Mouse (Mus musculus): ENCODE results near the gene Sorcs3. TPM values are rescaled to one million over a fixed set of nuclear protein-coding genes. Genes with fewer than 3 reads are reported as not detected.
A peak's percentile ranks its signal among the peaks of the same experiment; 100 is the strongest.

The Sorcs3 gene
- polyA plus RNA-seq, 1 experiment from 2014 or later = 1.4 TPM

DNA sequence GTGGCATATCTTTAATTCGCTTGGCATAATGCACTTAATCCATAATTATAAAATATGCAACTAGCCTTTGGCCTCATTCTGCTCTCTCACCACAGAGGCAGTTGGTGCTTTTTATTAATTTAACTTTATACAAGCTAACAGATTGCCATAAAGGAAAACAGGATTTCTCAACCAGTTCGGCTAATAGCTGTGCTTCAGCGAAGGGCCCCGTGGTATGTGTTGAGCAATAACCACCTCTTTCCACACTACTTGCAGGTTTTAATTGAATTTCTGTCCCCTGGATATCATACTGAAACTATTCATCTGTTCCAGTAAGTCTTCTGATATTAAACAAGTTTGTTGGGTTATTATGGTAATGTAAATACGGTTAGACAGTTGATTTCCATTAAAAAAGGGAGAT, 224.5 kb downstream of the Sorcs3 start:
- Histone ChIP-seq H3K9me3 (ENCODE audit: control insufficient read depth, low read length) (no peaks in the 10 kb centered on the region), H3K9ac (ENCODE audit: low read depth, low read length) (no peak overlapping the region), H3K36me3 (ENCODE audit: control insufficient read depth, insufficient read depth, low read length) (no peaks in the 10 kb centered on the region), H3K4me2 (ENCODE audit: low read depth, low read length) (no peak overlapping the region), H3K27me3 (replicated peaks; ENCODE audit: control insufficient read depth, insufficient read depth, low read length) (no peaks in the 10 kb centered on the region), H3K27ac (replicated peaks; ENCODE audit: low read depth, low read length) (no peak overlapping the region), H3K4me1 (ENCODE audit: control insufficient read depth, insufficient read depth, low read length) (no peaks in the 10 kb centered on the region), H3K4me3 (ENCODE audit: low read depth, low read length) (no peak overlapping the region)
- DNase-seq (ENCODE audit: low spot score) (no peak), ATAC-seq (ENCODE audit: low read depth) (no peak)
- WGBS = 79% methylated on average over 5 of the region's 5 CpGs

- no peak overlapping the region for H3K4me3 ChIP-seq (ENCODE audit: low read depth, low read length)
- no peak for ATAC-seq (ENCODE audit: low read depth)
- no peak overlapping the region for H3K4me2 ChIP-seq (ENCODE audit: low read depth, low read length)
- no peak for DNase-seq (ENCODE audit: low spot score)
- H3K27me3 ChIP-seq (replicated peaks; ENCODE audit: control insufficient read depth, insufficient read depth, low read length) = no peaks in the 10 kb centered on the region
- no peaks in the 10 kb centered on the region for H3K36me3 ChIP-seq (ENCODE audit: control insufficient read depth, insufficient read depth, low read length)
- whole genome bisulfite sequencing = 80% methylated on average over 1 of the region's 1 CpGs
- H3K9ac ChIP-seq (ENCODE audit: low read depth, low read length) = no peak overlapping the region
- no peak overlapping the region for H3K27ac ChIP-seq (replicated peaks; ENCODE audit: low read depth, low read length)
- H3K4me1 ChIP-seq (ENCODE audit: control insufficient read depth, insufficient read depth, low read length) = no peaks in the 10 kb centered on the region
- no peaks in the 10 kb centered on the region for H3K9me3 ChIP-seq (ENCODE audit: control insufficient read depth, low read length)
These were observed 232.6 kb downstream of the Sorcs3 start for GRCm38 (mm10) chr19:48438450-48438849.

DNA sequence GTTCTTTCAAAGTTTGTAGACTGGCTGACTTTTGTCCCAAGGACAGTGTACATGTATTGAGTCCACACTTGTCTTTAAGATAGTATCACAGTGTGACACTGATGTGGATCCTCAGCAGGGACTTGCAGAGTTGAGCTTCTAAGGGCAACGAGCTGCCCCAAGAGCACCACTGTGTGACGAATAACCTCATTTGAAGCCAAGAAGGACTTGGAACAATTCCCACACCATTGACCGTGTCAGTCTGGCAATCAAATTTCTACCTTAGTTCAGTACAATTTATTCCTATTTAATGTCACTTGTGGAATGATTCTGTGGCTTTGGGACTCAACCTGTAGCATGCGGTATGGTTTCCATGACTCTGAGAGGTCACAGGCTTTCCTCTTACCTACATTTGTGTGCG, 255.3 kb downstream of the Sorcs3 start:
- Histone ChIP-seq H3K36me3 (ENCODE audit: control insufficient read depth, insufficient read depth, low read length) (no peaks in the 10 kb centered on the region), H3K9ac (ENCODE audit: low read depth, low read length) (no peak overlapping the region), H3K9me3 (ENCODE audit: control insufficient read depth, low read length) (no peaks in the 10 kb centered on the region), H3K4me1 (ENCODE audit: control insufficient read depth, insufficient read depth, low read length) (no peaks in the 10 kb centered on the region), H3K4me3 (ENCODE audit: low read depth, low read length) (no peak overlapping the region), H3K4me2 (ENCODE audit: low read depth, low read length) (no peak overlapping the region), H3K27ac (replicated peaks; ENCODE audit: low read depth, low read length) (no peak overlapping the region), H3K27me3 (replicated peaks; ENCODE audit: control insufficient read depth, insufficient read depth, low read length) (no peaks in the 10 kb centered on the region)
- ATAC-seq (ENCODE audit: low read depth) (no peak), DNase-seq (ENCODE audit: low spot score) (no peak)
- 90% methylated on average over 5 of the region's 5 CpGs for WGBS

DNA sequence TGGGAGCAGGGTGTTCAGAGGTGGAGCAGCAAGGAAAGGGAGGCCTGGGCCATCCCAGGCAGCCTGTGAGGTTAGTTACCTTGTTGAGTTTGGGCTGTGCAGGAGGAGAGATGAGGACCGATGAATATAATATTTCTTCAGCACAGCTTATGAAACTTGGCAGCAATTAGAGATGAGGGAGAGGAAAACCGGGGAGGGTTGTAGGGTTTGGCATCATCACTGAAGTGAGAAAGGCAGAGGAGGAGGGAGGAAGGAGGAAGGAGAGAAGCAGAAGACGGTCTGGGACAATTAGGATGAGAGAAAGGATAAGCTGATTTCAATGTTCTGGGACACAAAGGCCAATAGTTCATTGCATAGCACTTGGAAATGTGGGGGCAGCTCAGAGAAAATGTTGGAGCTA, 256.6 kb downstream of the Sorcs3 start:
- Histone ChIP-seq H3K4me1 (ENCODE audit: control insufficient read depth, insufficient read depth, low read length) (no peaks in the 10 kb centered on the region), H3K4me3 (ENCODE audit: low read depth, low read length) (no peak overlapping the region), H3K4me2 (ENCODE audit: low read depth, low read length) (no peak overlapping the region), H3K36me3 (ENCODE audit: control insufficient read depth, insufficient read depth, low read length) (no peaks in the 10 kb centered on the region), H3K9me3 (ENCODE audit: control insufficient read depth, low read length) (no peaks in the 10 kb centered on the region), H3K27me3 (replicated peaks; ENCODE audit: control insufficient read depth, insufficient read depth, low read length) (no peaks in the 10 kb centered on the region), H3K27ac (replicated peaks; ENCODE audit: low read depth, low read length) (no peak overlapping the region), H3K9ac (ENCODE audit: low read depth, low read length) (no peak overlapping the region)
- DNase-seq (ENCODE audit: low spot score) (no peak), ATAC-seq (ENCODE audit: low read depth) (no peak)
- 82% methylated on average over 3 of the region's 3 CpGs for WGBS

- ATAC-seq (ENCODE audit: low read depth) (no peak), DNase-seq (ENCODE audit: low spot score) (peak; percentile 17)
- Histone ChIP-seq H3K9me3 (ENCODE audit: control insufficient read depth, low read length) (no peaks in the 10 kb centered on the region), H3K27ac (replicated peaks; ENCODE audit: low read depth, low read length) (no peak overlapping the region), H3K4me3 (ENCODE audit: low read depth, low read length) (no peak overlapping the region), H3K27me3 (replicated peaks; ENCODE audit: control insufficient read depth, insufficient read depth, low read length) (no peaks in the 10 kb centered on the region), H3K36me3 (ENCODE audit: control insufficient read depth, insufficient read depth, low read length) (no peaks in the 10 kb centered on the region), H3K4me2 (ENCODE audit: low read depth, low read length) (no peak overlapping the region), H3K4me1 (ENCODE audit: control insufficient read depth, insufficient read depth, low read length) (no peaks in the 10 kb centered on the region), H3K9ac (ENCODE audit: low read depth, low read length) (no peak overlapping the region)
- 67% methylated on average over 3 of the region's 3 CpGs for whole genome bisulfite sequencing
These were observed 257.7 kb downstream of the Sorcs3 start for GRCm38 (mm10) chr19:48463494-48463893.

GRCm38 (mm10) chr19:48467471-48467870, 261.6 kb downstream of the Sorcs3 start:
- Histone ChIP-seq H3K27me3 (replicated peaks; ENCODE audit: control insufficient read depth, insufficient read depth, low read length) (no peaks in the 10 kb centered on the region), H3K27ac (replicated peaks; ENCODE audit: low read depth, low read length) (no peak overlapping the region), H3K9me3 (ENCODE audit: control insufficient read depth, low read length) (no peaks in the 10 kb centered on the region), H3K36me3 (ENCODE audit: control insufficient read depth, insufficient read depth, low read length) (no peaks in the 10 kb centered on the region), H3K9ac (ENCODE audit: low read depth, low read length) (no peak overlapping the region), H3K4me3 (ENCODE audit: low read depth, low read length) (no peak overlapping the region), H3K4me1 (ENCODE audit: control insufficient read depth, insufficient read depth, low read length) (no peaks in the 10 kb centered on the region), H3K4me2 (ENCODE audit: low read depth, low read length) (no peak overlapping the region)
- no peak for DNase-seq (ENCODE audit: low spot score)
- WGBS = 53% methylated on average over 4 of the region's 4 CpGs
- no peak for ATAC-seq (ENCODE audit: low read depth)

DNA sequence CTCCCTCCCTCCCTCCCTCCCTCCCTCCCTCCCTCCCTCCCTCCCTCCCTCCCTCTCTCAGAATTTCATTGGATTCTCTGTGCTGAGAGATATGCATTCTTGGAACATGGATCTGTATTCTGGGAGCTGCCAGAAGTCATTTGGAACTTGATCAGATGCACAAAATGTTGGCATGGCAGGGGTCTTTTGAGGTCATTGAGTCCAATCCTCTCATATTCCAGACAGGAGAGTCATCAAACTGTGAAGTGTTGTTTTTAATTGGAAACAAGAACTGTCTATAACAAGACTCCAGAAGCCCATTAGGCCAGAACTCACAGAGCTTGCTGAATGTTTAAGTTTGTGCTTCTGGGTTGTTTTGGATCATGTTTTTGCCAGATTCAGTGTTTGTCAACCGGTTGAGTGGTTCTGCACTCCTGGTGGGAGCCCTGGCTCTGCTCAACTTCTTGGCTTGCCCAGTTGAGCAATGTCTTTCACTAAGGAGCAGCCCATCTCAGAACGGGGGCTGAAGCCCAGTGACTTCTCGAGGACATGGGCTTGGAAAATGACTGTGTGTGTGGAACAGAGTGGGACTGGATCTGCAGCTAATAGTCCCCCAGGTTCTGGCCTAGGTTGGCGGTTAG, 264.1 kb downstream of the Sorcs3 start:
- Histone ChIP-seq H3K4me1 (ENCODE audit: control insufficient read depth, insufficient read depth, low read length) (0 out of 2 replicates have a peak, but pooled peaks cover 2% of the 10 kb centered on the region), H3K9ac (ENCODE audit: low read depth, low read length) (no peak overlapping the region), H3K9me3 (ENCODE audit: control insufficient read depth, low read length) (no peaks in the 10 kb centered on the region), H3K36me3 (ENCODE audit: control insufficient read depth, insufficient read depth, low read length) (no peaks in the 10 kb centered on the region), H3K4me3 (ENCODE audit: low read depth, low read length) (no peak overlapping the region), H3K4me2 (ENCODE audit: low read depth, low read length) (no peak overlapping the region), H3K27me3 (replicated peaks; ENCODE audit: control insufficient read depth, insufficient read depth, low read length) (no peaks in the 10 kb centered on the region), H3K27ac (replicated peaks; ENCODE audit: low read depth, low read length) (no peak overlapping the region)
- 87% methylated on average over 4 of the region's 4 CpGs for WGBS
- ATAC-seq (ENCODE audit: low read depth) = no peak
- DNase-seq (ENCODE audit: low spot score) = no peak

DNA sequence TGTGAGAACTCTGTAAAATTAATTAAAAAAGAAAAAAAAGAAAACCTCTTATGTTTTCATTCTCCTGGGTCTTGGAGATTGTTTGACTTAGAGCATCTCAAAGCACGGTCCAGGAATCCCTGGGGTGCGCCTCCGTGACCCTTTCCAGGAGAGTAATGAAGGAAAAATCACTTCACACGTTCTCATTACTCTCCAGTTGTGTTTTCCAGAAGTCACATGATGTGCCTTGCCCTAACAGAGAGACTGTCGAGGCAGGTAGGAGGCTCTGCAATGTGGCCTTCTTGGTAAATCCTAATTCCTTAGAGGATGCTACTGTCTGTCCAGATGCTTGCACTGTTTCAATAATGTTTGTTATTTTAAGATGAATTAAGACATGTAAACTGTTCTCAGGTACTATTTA, 266.1 kb downstream of the Sorcs3 start:
- Histone ChIP-seq H3K27me3 (replicated peaks; ENCODE audit: control insufficient read depth, insufficient read depth, low read length) (no peaks in the 10 kb centered on the region), H3K36me3 (ENCODE audit: control insufficient read depth, insufficient read depth, low read length) (no peaks in the 10 kb centered on the region), H3K4me2 (ENCODE audit: low read depth, low read length) (no peak overlapping the region), H3K4me1 (ENCODE audit: control insufficient read depth, insufficient read depth, low read length) (0 out of 2 replicates have a peak, but pooled peaks cover 2% of the 10 kb centered on the region), H3K9ac (ENCODE audit: low read depth, low read length) (no peak overlapping the region), H3K4me3 (ENCODE audit: low read depth, low read length) (no peak overlapping the region), H3K9me3 (ENCODE audit: control insufficient read depth, low read length) (no peaks in the 10 kb centered on the region), H3K27ac (replicated peaks; ENCODE audit: low read depth, low read length) (no peak overlapping the region)
- DNase-seq (ENCODE audit: low spot score) = no peak
- 43% methylated on average over 5 of the region's 5 CpGs for WGBS
- ATAC-seq (ENCODE audit: low read depth) = no peak

- DNase-seq (ENCODE audit: low spot score) (peak; percentile 81), ATAC-seq (ENCODE audit: low read depth) (peak; percentile 55; the same call in 1 of the 2 replicates)
- Histone ChIP-seq H3K9me3 (ENCODE audit: control insufficient read depth, low read length) (no peaks in the 10 kb centered on the region), H3K4me2 (ENCODE audit: low read depth, low read length) (no peak overlapping the region), H3K36me3 (ENCODE audit: control insufficient read depth, insufficient read depth, low read length) (no peaks in the 10 kb centered on the region), H3K27me3 (replicated peaks; ENCODE audit: control insufficient read depth, insufficient read depth, low read length) (no peaks in the 10 kb centered on the region), H3K4me3 (ENCODE audit: low read depth, low read length) (no peak overlapping the region), H3K4me1 (ENCODE audit: control insufficient read depth, insufficient read depth, low read length) (0 out of 2 replicates have a peak, but pooled peaks cover 2% of the 10 kb centered on the region), H3K9ac (ENCODE audit: low read depth, low read length) (no peak overlapping the region), H3K27ac (replicated peaks; ENCODE audit: low read depth, low read length) (no peak overlapping the region)
- WGBS = 45% methylated on average over 6 of the region's 6 CpGs
These were observed 270.1 kb downstream of the Sorcs3 start for GRCm38 (mm10) chr19:48475784-48476410.

Measured in embryonic facial prominence, embryonic 14.5 days (tissue).